Mouse (Mus musculus) bone marrow macrophage, adult 2 months (primary cell): Measurements from ENCODE around the gene Erc2.

ENCODE experiments used
- CTCF ChIP-seq: IDR thresholded peaks from 2 replicates; pipeline ENCODE4 v1.5.1; 2012; ENCODE audit warnings: low read depth, mild to moderate bottlenecking, low read length, moderate library complexity
- POLR2A ChIP-seq: IDR thresholded peaks from 2 replicates; pipeline ENCODE4 v1.6.1; 2012; ENCODE audit warnings: mild to moderate bottlenecking, low read depth, low read length, borderline replicate concordance

DNA sequence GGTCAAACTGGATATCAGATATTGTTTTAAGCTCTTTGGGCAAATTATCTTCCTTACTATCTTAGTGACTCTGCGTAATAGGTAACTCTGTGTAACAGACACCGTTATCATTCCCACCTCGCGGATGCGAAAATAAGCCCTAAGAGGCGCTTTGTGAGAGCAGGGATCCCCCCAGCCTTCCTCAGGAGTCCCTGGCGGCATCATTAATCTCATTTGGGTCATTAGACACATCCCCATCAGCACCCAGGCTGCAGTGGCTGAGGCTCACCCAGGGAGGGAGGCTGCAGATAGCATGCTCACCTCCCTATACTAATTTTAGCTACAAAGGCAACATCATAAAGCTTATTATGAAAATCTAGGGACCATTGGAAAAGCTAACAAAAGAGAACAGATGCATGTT lies 95.1 kb downstream of the Erc2 start:
- TF ChIP-seq POLR2A: no peak
- TF ChIP-seq CTCF: no peak
